Mouse (Mus musculus) CD4-positive helper T cell, adult 2 months (primary cell): ENCODE results near the gene Cyba.

Experiments used
- DNase-seq: peaks from one replicate; pipeline ENCODE4 v3.0.0-alpha.2; 2012; ENCODE audit warnings: low read depth, missing footprints, low spot score

The Cyba gene

DNA sequence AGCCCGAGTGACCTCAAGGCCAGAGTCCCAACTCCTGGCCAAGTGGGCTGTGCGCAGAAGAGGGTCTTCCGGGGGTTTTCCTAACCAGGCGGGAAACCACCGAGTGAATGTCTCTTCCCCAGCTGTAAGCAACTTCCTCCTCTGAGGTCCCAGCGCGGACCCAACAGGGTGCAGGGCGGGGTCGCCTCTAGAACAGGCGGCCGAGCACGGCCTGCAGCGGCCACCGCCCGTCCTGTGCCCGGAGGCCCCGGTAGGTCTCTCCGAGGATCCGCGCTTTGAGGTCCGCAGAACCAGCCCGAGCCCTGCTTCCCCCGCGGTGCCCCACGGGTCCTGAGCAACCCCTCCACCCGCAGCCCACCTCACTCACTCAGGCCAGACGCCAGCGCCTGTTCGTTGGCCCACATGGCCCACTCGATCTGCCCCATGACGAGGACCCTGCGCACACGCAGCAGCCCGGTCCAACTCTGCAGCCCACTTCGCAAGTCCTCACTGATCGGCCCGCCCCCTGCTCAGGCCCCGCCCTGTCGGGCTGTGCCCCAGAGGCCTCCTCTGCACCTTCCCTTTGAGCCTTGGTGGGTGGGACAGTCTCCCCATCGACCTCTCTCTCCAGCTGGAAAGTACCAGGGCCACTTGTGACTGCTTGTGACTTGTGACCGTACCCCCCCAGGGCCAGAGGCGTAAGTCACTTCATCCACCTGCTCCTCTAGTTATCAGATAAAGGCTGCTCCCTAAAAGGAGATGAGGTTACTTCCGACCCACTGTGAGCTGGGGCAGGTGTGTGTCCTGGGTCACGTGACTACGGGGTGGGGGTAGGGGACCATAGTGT is at the start of gene Cyba:
Gene Cyba (minus strand): TSS at position 488 of the 826 bp plus-strand sequence.
- DNase-seq, result peak; percentile 89

DNA sequence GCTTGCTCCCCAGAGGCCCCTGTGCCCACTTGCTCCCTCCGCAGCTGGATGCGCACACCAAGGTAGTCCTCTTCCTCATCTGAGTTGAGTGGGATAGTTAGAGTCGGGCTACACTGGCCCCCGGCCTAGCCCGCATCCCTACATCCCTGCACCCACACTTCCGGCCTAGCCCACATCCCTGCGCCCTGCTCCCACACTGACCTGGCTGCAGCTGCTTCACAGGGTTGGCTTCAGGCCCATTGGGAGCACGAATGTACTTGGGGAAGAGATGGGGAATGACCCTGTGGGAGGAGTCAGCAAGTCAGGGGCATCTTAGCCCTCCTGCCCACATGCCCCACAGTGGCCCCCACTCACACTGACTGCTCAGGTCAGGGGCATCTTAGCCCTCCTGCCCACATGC is 49.7 kb upstream of the Cyba start:
- DNase-seq, result no peak

DNA sequence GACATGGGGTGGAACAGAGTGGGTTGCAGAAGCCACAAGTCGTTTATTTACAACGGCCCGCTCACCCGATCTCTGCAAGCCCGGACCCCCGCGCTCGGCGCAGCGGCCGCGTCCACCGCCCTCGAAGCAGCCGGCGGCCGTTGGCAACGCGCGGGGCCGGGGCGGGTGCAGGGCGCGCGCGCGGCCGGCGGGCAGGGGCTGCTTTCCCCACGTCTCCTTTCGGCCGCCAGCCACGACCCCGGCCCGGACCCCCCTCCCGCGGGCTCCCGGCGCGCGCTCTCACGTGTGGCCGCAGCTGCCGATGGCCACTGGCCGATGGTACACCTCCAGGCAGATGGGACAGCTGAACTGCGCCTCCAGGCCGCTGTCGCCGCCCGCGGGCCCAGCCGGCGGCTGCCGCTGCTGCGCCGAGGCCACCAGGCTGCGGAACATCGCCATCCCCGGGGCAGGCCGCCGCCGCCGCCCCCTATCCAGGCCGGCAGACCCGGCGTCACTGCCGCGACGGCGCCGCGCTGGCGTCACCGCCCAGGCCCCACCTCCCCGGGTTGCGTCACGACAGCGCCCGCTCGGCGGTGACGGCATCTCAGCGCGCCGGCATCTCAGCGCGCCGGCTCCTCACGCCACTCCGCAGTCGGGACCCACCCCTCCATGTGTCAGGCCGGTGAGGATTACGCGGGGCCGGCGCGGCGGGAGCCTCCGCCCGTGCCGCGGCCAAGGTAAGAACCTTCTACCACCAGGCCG is 43.0 kb upstream of the Cyba start, which contains the start of the genes Rnf166 and Ctu2:
Gene Rnf166 (minus strand): TSS at position 485 of the 741 bp plus-strand sequence.
Gene Ctu2 (plus strand): TSS at position 564 of the 741 bp plus-strand sequence.
- peak; percentile 95 for DNase-seq

DNA sequence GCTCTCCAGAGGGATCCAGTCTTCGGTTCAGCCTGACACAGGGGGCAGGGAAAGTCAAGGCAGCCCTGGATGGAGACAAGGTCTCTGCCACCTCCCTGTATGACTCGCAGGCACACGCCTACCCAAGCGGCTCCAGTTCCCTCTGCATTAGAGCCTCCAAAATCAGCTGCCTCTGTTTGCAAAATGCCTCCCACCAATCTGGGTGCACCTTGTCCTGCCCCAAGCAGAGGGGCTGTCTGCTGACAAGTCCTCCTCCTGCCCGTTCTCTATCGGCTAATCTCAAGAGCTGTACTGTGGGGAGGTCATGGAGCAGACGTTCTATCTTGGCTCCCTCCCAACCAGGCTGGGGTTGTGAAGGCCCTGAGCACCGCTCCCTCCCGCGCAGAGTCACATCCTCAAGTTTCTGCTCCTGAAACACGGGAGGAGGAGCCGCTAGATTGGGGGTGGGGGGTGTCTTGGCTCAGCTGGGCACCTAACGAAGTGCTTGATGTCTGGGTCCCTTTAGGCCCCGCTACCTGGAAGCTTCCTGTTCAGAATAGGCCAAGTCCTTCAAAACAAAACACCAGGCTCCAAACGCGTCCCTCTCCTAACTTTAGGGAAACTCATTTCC is 42.3 kb upstream of the Cyba start:
- DNase-seq, result peak; percentile 56

DNA sequence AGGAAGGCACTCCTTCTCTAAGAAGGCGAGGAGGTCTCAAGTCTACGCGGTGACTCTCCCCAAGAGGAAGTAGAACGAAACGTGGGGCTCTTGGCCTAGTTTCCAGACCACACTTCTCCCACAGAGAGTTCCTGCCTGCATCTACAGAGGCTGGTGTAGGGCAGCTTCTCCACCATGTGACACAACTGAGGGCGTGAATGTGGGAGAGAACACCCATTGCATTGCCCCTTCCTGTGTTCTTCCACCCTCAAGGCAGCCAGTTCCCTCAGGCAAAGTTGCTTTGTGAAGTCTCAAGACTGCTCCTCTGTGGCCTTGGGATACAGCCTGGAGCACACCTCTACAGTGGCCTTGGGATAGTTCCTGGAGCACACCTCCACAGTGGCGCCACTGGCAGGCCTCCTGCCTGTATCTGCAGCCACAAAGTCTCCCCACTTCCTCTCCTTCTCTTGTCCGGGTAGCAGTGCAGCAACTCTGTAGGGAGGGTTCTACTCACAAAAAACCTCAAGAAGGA is 41.2 kb upstream of the Cyba start:
- peak; percentile 81 for DNase-seq

DNA sequence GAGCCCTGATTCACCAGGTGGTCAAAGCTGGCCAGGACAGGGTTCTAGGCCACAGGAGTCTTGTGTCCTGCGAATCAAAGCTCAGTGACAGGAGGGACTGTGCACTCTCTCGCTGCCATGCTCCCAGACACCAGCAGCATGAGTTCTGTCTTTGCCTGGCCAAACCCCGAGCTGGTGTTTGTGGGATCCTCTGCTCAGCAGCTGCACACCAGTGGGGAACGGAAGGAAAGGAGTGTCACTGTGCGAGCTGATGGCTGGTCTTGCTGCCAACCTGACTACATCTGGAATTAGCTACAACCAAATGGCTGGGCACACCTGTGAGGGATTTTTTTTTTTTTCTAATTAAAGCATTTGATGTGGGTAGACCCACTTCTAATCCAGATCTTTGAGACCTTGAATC is 38.0 kb upstream of the Cyba start:
- no peak for DNase-seq

DNA sequence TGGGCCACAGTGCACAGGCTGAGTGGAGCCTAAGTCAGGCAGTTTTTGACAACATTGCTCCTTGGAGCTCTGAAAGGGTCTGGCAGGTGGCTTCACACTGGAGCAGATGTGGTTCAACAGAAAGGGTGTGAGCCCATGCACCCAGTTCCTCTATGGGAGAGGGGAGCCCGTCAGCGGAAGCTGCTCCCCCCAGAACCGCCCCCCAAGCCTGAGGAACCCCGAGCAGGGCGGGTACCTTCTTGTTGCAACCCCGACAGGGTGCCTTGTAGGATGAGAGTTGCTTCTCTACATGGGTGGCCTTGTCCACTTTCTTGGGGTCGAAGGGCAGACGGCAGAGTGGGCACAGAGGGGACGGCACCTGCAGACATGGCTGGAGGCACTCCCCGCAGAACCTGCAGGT is 37.2 kb upstream of the Cyba start:
- DNase-seq, result no peak

DNA sequence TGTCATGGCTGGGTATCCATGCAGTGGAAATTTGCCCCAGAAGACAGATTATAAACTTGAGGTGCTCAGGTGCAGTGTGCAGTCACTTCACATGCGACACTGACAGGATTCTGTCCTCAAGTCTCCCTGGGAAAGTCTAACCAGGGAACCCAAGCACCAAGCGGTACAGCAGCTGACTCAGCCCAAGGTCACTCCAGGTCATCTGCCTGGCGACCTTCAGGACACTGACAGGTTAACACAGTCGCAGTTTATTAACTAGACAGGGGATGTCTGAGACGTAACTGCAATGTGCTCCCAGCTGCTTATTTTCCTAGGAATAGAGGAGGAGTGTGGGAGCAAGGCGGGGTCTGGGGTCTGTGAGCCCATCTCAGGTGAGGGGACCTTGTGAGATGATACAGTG is 36.7 kb upstream of the Cyba start:
- no peak for DNase-seq

DNA sequence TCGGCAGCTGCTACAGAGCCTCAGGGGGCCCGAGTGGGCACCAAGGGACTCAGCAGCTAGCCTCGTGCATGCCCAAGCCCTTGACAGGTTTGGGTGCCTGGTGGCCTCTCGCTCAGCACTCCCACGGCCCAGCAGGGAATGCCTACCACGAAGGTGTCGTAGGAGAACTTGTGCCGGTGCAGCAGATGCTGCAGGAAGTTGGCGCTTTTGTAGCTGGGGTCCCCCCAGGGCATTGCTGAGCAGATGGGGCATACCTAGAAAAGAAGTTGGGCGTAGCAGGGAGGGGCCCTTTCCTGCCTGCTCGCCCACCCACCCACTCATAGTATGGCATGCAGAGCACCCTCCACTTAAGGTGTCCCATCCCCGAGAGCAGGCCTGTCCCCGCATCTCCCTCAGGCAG is 35.1 kb upstream of the Cyba start:
- DNase-seq, result no peak

DNA sequence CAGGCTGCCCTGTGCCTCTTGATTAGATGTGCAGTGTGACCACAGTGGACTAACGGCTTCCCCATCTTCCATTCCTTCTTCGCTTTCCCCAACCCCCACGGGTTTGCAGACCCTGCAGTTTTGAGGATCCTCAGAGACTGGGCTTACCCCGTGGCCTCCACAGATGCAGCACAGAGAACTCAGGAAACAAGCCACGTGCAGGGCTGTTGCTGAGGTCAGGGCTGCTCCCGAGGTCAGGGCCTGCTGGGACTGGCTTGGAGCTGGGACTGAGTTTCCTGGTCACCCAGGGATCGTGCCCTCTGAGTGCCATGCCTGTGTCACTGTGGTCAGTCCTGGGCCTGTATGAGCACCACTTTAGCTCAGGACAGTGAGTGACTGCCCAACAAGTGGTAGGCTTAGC is 32.3 kb upstream of the Cyba start:
- no peak for DNase-seq

DNA sequence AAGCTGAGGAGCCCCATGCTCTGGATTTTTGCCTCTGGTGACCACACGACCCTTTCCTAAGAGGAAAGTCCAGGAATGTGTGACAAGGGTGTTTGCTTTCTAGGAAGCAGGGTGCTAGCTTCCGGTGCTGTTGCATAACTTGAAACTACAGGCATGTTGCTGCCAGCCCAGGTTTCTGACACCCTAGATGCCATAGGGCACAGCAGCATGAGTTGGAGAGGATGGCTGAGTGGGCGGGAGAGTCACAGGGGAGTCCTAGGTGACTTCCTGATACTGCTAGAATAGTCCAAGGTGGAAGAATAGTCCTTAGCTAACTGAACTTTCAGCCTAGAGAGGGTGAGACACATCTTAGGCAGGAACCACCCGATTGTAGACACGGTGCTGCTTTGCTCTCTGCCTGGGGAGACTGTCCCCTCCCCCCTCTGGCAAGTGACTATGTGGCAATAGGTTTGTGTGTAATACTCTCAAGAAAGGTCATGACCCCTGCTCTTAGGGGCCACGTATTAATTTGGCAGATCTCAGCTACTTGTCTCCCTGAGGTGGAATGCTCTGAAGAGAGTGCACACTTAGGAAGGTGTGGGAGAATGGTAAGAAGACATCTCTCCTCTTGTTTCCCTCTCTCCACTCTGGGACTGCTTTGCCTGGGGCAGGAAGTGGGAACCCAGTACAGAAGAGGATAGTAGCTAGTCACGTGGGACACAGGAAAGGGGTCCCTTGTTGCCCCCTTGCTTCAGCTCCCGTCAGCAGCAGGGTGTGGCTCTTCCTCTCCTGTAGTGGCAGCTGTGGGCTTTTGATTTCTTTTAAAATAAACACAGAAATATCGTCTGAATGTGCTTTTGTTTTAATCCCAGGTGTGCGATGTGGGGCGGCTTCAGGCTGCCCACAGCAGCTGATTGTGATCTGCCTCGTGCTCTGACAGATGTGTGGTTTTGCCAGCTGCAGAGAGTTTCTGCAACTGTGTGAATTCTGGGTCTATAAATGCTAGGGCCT is 31.2 kb upstream of the Cyba start:
- peak; percentile 69 for DNase-seq

DNA sequence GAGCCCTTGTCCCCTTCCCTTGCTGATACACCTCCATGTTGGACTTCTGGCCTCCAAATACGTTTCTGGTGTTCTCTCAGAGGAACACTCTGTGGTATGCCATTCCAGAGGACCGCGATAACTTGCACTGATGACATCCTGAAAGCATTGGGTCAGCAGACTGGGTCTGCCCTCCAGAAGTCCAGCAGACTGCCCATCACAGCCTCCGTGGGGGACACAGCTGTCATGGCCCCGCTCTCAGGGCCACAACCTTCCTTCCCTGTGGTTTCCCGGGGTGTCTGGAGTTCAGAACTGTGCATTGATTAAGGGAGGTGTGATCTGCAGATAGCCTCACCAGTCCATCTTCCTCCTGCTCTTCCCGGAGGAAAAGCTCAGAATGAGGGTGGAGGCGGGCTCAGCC is 29.8 kb upstream of the Cyba start:
- DNase-seq, result no peak

DNA sequence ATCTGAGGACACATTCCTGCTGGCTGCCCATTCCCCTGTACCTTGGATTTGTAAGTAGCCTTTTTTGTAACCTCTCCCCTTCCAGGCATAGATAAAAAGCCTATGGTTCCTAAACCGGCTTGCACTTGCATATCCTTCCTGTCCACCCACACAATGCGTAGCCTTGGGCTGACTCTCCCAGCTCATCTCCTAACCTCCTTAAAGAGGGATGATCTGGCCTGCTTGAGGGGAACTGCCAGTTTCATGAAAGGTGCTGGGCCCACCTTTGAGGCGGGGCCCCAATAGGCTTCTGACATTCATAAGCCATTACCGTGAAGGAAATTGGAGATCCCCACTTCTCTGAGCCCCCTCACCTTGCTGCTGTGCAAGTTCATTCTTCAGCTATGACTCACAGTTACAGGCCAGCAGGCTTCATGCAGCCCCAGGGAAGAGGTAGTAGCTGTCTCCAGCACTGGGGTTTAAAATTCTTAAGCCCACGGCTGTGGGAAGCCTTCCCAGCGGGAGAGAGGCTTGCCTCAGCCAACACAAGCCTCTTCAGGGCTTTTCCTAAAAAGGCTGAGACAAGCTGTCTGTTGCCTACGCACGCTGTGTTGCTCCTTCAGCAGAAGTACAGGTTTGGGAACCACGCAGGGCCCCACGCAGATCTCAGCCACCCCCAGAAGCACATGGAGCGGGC is 28.9 kb upstream of the Cyba start:
- peak; percentile 39 for DNase-seq

DNA sequence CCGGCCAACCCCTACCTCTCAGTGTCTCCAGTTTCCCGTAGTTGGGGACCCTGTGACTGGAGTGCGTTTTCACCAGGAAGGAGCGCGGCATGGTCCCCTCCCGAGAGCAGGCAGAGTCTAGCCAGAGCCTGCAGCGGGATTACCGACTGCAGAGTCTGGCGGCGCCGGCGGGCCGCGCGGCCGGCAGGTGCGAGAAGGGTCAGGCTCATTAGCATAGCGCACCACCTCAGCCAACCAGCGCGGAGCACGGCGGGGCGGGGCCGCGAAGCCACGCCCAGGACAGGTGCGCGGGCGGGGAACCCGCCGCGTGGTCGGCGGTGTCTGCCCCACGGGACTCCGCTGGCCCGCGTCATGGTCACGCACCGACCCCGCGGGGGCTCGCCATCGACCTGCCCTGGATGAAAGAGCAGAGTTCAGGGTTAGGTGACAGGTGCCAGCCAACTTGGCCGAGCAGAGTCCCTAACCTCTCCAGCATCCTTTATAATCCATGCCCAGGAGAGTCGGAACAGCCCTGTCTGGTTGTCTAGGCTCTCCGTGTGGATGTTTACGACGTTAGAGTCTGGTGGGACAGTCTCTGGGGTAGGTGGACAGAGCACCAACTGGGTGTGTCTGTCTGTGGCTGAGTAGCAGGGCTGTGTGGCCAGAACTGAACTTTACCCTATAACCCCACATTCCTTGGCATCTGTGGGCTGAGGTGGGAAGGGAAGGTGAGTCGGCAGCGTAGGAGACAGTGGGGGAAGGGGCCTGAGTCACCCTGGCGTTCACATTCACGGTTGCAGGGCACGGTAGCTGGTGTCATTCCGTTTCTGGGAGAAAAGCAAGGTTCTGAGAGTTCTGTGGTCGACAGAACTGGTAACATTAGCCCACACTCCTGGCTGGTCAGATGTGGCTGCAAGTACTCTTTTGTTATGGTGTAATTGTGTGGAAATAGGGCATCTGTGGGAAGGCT is 28.1 kb upstream of the Cyba start, which contains the start of gene Snai3:
Gene Snai3 (minus strand): TSS at position 210 of the 949 bp plus-strand sequence.
- peak; percentile 81 for DNase-seq

DNA sequence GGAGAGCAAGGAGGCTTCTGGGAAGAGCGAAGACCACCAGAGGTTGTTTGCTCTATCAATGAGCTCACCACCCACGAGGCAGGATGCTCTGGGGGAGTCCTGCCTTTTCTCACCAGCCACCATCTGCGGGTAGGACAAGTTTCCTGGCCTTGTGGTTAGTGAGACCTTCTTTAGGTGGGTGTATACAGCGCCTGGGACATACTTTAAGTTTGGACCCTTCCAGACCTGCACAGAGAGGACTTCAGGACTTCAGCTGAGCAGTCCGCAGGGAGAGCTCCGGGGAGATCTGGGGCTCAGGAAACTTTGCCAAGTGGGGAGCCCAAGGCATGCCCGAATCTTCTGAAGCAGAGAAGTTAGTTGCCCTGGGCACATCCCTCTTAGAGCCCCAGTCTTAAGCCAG is 27.3 kb upstream of the Cyba start:
- DNase-seq, result peak; percentile 57

DNA sequence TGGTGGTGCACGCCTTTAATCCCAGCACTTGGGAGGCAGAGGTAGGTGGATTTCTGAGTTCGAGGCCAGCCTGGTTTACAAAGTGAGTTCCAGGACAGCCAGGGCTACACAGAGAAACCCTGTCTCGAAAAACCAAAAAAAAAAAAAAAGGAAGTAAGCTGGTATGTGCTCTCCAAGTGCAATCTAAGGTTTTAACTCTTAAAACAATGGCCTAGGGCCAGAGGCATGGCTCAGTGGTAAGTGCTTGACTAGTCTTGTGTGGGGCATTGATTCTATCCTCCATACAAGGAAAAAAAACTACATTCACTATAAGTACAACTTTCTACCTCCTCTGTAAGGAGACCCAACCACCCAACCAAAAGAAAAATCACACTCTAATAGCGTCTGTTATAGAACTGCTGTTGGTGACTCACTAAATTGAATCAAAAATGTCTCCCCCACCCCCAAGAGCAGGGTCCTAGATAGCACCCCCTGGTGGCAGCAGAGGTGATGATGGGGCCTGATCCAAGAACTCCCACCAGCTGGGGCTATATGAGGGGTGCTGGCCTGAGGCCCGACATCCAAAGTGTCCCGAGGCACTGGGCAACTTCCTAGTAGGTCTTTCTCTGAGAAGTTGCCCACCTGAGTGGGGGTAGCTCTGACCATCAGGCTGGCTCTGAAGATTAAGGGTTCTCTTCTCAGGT is 26.6 kb upstream of the Cyba start:
- peak; percentile 50 for DNase-seq

DNA sequence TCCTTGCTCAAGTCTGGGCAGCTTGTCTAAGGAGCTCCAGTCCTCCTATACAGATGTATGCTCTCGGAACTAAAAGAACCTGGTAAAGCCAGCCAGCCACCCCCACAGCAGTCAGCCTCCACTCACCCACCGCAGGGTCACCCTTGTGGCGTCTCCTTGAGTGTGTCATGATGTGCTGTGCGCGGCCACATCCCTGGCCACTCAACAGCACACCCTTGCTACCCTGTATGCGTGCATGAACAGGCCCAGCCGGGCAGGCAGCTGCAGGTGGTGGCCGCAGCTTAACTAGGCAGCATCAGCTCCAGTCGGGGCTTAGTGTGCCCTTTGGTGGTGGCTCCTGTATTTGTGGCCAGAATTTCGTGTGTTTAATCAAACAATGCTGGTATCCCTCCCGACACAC is 24.4 kb upstream of the Cyba start:
- no peak for DNase-seq

DNA sequence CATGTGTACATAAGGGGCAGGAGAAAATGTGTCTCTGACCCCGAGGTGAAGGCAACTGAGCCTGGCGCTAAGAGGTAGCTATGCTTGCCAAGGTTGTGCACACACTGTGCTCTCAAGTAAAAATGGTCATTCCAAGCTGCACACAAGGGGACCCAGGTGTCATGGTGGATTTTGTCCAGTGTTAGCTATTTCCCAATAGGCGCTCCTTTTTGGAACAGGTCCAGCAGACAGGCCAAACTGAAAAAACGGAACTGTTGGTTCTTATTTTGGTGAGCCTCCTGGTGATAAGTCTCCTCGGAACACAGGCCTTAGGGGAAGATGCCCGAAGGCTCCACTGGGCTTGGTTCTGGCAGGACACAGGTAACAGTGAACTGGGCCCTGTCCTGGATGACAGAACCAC is 21.7 kb upstream of the Cyba start:
- DNase-seq, result no peak

DNA sequence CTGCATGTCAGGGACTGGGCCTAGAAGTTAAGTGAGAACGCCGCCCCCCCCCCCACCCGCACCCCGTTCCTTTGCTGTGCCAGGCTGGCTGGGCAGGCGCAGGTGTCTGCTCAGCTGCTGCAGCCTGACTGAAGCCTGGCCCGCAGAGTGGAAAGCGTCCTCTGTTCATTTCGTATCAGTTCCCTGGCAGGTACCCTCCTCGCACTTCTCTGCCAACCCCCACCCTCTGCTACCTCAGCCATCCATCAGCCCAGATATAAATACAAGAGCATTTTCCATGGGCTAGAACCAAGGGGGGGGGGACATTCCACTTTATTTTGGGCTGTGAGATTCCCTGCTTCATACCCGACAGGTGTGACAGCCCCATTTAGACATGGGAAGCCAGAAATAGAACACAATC is 19.4 kb upstream of the Cyba start:
- no peak for DNase-seq
